19 mouse cellular contexts compared by ENCODE assay signal in the genomic region with DNA sequence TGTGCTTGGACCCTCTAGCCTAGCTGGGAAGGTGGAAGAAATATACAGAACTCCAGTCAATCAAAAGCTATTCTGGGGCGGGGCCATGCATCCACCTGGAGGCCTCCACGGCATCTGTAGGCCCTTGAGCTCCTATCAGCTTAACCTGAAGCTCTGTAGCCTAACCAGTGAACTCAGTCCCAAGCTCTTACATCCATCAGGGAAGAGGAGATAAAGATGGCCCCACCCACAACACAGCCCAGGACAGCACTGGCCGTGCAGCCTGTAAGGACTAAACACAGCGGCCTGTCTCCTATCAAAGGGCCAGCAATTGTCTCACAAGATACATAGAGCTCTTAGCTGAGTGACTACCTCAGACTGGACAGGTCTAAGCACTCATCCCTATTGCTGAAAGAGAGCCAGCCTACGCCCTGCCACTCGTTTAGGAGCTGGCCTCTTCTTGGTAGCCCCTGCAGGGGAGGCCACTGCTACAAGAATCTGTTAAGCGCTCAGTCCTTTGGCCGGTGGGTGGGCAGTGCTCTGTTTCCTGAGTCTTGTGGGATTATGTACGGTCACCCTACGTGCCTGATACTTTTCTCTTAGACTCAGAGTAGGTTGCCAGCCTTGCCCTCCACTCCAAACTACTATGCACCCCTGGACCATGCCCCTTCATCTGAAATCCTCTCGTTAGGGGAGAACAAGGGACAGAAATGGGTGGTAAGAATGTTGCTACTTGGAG. TPM values are rescaled to one million over a fixed set of nuclear protein-coding genes. Genes with fewer than 3 reads are reported as not detected.
A peak's percentile ranks its signal among the peaks of the same experiment; 100 is the strongest.
DNase-seq lines count a peak whose midpoint lies in the region; ATAC-seq and TF ChIP-seq lines count a peak whose summit lies in the region.
"Had no signal": no experiment of that assay in that cellular context is flagged by ENCODE, and none has a peak within 500 bp of the region (broad histone marks: within the 10 kb centered on the region; RNA-seq: fewer than 3 reads in every experiment).

No protein-coding gene starts in this region.

- 96% methylated on average over 11 of the region's 11 CpGs for WGBS in thymus, adult 2 months
- 86% methylated on average over 11 of the region's 11 CpGs for WGBS in stomach, embryonic 15.5 days
- 88% methylated on average over 11 of the region's 11 CpGs for WGBS in kidney, embryonic 15.5 days

- H3K9me3 ChIP-seq in stomach, embryonic 15.5 days = no peaks in the 10 kb centered on the region
- no peaks in the 10 kb centered on the region for H3K9me3 ChIP-seq in kidney, embryonic 15.5 days (replicated peaks)
- H3K9me3 ChIP-seq: lung, embryonic 15.5 days; midbrain, embryonic 12.5 days; neural tube, embryonic 12.5 days had no signal

- no peaks in the 10 kb centered on the region for H3K36me3 ChIP-seq in thymus, adult 2 months (ENCODE audit: control insufficient read depth, insufficient read depth, low read length)
- H3K36me3 ChIP-seq in stomach, embryonic 15.5 days = no peaks in the 10 kb centered on the region
- no peaks in the 10 kb centered on the region for H3K36me3 ChIP-seq in kidney, embryonic 15.5 days
- H3K36me3 ChIP-seq: lung, embryonic 15.5 days; midbrain, embryonic 12.5 days; neural tube, embryonic 12.5 days had no signal

- H3K27ac ChIP-seq in thymus, adult 2 months (ENCODE audit: control insufficient read depth, insufficient read depth, low read length) = no peak overlapping the region
- H3K27ac ChIP-seq in stomach, embryonic 15.5 days = no peak overlapping the region
- no peak overlapping the region for H3K27ac ChIP-seq in kidney, embryonic 15.5 days
- H3K27ac ChIP-seq: kidney, postnatal 0 days; lung, embryonic 15.5 days; midbrain, embryonic 12.5 days; neural tube, embryonic 12.5 days had no signal

- TF ChIP-seq POLR2A in thymus, adult 2 months (IDR thresholded peaks at IDR 0.05; ENCODE audit: control insufficient read depth, extremely low read depth, insufficient read depth, low read length, poor library complexity) = no peak

- H3K27me3 ChIP-seq in thymus, adult 2 months (ENCODE audit: control insufficient read depth, insufficient read depth, low read length) = no peaks in the 10 kb centered on the region
- H3K27me3 ChIP-seq in stomach, embryonic 15.5 days (replicated peaks) = no peaks in the 10 kb centered on the region
- H3K27me3 ChIP-seq in kidney, embryonic 15.5 days = no peaks in the 10 kb centered on the region
- H3K27me3 ChIP-seq: lung, embryonic 15.5 days; neural tube, embryonic 12.5 days had no signal

- no peak for TF ChIP-seq CTCF in thymus, adult 2 months (IDR thresholded peaks at IDR 0.05; ENCODE audit: borderline replicate concordance, control insufficient read depth, extremely low read depth, insufficient read depth, low read length, poor library complexity)

- DNase-seq in heart, postnatal 4 days = peak; percentile 2
- DNase-seq in heart, adult 8-10 months (ENCODE audit: low spot score) = no peak
- DNase-seq in thymus, postnatal 4 days = peak; percentile 6
- no peak for DNase-seq in thymus, adult 2 months
- DNase-seq in liver = peak; percentile 62
- DNase-seq in embryo, embryonic 11 days = no peak
- DNase-seq: adrenal gland, postnatal 36 days; cerebellum, postnatal 36 days; heart, adult 18-20 months; retina, postnatal 1 day; spleen, adult 18-20 months; thymus, adult 18-20 months had no signal

- 0 out of 2 replicates have a peak, but pooled peaks have one; percentile 29 for ATAC-seq in stomach, embryonic 15.5 days (ENCODE audit: insufficient read depth, low FRiP score, low read depth)
- ATAC-seq in kidney, embryonic 15.5 days (replicated peaks; ENCODE audit: low FRiP score) = no peak
- ATAC-seq: activated CD4-positive, CD25-positive, alpha-beta regulatory T cell, adult 4 months had no signal

- peaks cover 22% of the 10 kb centered on the region for H3K4me1 ChIP-seq in thymus, adult 2 months (replicated peaks; ENCODE audit: control insufficient read depth, insufficient read depth, low read length)
- peaks cover 23% of the 10 kb centered on the region for H3K4me1 ChIP-seq in stomach, embryonic 15.5 days
- peaks cover 33% of the 10 kb centered on the region for H3K4me1 ChIP-seq in kidney, embryonic 15.5 days

- H3K4me2 ChIP-seq in stomach, embryonic 15.5 days = no peak overlapping the region
- H3K4me2 ChIP-seq in kidney, embryonic 15.5 days = no peak overlapping the region
- H3K4me2 ChIP-seq: lung, embryonic 15.5 days; midbrain, embryonic 12.5 days; neural tube, embryonic 12.5 days had no signal

- H3K9ac ChIP-seq in stomach, embryonic 15.5 days = no peak overlapping the region
- no peak overlapping the region for H3K9ac ChIP-seq in kidney, embryonic 15.5 days
- H3K9ac ChIP-seq: lung, embryonic 15.5 days; midbrain, embryonic 12.5 days; neural tube, embryonic 12.5 days had no signal

- H3K4me3 ChIP-seq in thymus, adult 2 months (ENCODE audit: control insufficient read depth, insufficient read depth, low read length) = no peak overlapping the region
- no peak overlapping the region for H3K4me3 ChIP-seq in stomach, embryonic 15.5 days (replicated peaks)
- H3K4me3 ChIP-seq in kidney, embryonic 15.5 days (replicated peaks) = no peak overlapping the region
- H3K4me3 ChIP-seq: lung, embryonic 15.5 days; midbrain, embryonic 12.5 days; neural tube, embryonic 12.5 days had no signal

RNA-seq across cellular contexts. Expression of gene Hs6st1, which starts 6.0 kb away (rescaled TPM):
- total RNA-seq in heart, postnatal 4 days (2021) = 10 to 100 TPM; 30.0 to 33.3 TPM
- total RNA-seq in heart, adult 8-10 months (2022) = 10 to 100 TPM; 20.3 to 24.4 (median 21.2) TPM
- polyA plus RNA-seq in thymus, adult 2 months (2012; rRNA removed) = 125 and 128 TPM in 2 replicates
- 13.0 TPM in 2 replicates for polyA plus RNA-seq in stomach, embryonic 15.5 days (2015; fragmentation: Nextera tagmentation; extraction: Ambion mirVana)
- 7.2 and 7.5 TPM in 2 replicates for polyA plus RNA-seq in kidney, embryonic 15.5 days (2015; fragmentation: Nextera tagmentation; extraction: Ambion mirVana)

Comparison
In these comparisons a context has a peak if more than half of its experiments do, and no peak if none do; other contexts are left out.
1. DNase-seq: peak in heart, postnatal 4 days (single experiment), thymus, postnatal 4 days (single experiment) and liver (single experiment); none in heart, adult 8-10 months (single experiment), thymus, adult 2 months (single experiment) and embryo, embryonic 11 days (single experiment).